Mouse (Mus musculus) heart, embryonic 16.5 days (tissue): Measurements from ENCODE around the gene Pebp1. TPM values are rescaled to one million over a fixed set of nuclear protein-coding genes. Genes with fewer than 3 reads are reported as not detected.

Experiments
- ATAC-seq: fragments of 200-750 bp; cut with Nextera tagmentation; replicated peaks from 2 replicates; pipeline ENCODE4 v1.8.0; 2017; ENCODE audit warnings: moderate number of reproducible peaks; ENCODE audit not compliant: insufficient read depth, low FRiP score; ENCODE audit errors: extremely low read depth
- H3K27ac ChIP-seq: fragments of 300-500 bp; sonication (generic); 2 replicates; pipeline ENCODE4 v1.5.1; 2014; ENCODE audit warnings: mild to moderate bottlenecking, low read length, control low read depth, moderate library complexity
- H3K27me3 ChIP-seq: fragments of 300-500 bp; sonication (generic); 2 replicates; pipeline ENCODE4 v1.6.1; 2014; ENCODE audit warnings: low read length, mixed read lengths; ENCODE audit not compliant: control insufficient read depth, insufficient read depth
- H3K36me3 ChIP-seq: fragments of 300-500 bp; sonication (generic); 2 replicates; pipeline ENCODE4 v1.6.1; 2014; ENCODE audit not compliant: control insufficient read depth, insufficient read depth
- H3K4me1 ChIP-seq: fragments of 300-500 bp; sonication (generic); 2 replicates; pipeline ENCODE4 v1.6.1; 2014; ENCODE audit warnings: low read length, mixed read lengths; ENCODE audit not compliant: control insufficient read depth, insufficient read depth
- H3K4me2 ChIP-seq: fragments of 300-500 bp; sonication (generic); 2 replicates; pipeline ENCODE4 v1.6.1; 2014; ENCODE audit warnings: low read depth, mild to moderate bottlenecking, control low read depth, low read length
- H3K4me3 ChIP-seq: fragments of 300-500 bp; sonication (generic); 2 replicates; pipeline ENCODE4 v1.5.1; 2014; ENCODE audit warnings: mild to moderate bottlenecking, control low read depth, low read length
- H3K9ac ChIP-seq: fragments of 300-500 bp; sonication (generic); 2 replicates; pipeline ENCODE4 v1.6.1; 2014; ENCODE audit warnings: low read length, control low read depth
- H3K9me3 ChIP-seq: fragments of 300-500 bp; sonication (generic); replicated peaks from 2 replicates; pipeline ENCODE4 v1.6.1; 2016; ENCODE audit warnings: low read length; ENCODE audit not compliant: control insufficient read depth
- WGBS: fragments of 180-500 bp; shearing (Covaris S2); extraction: QIAGEN DNeasy Blood & Tissue Kit; methylation state at CpG from one replicate; pipeline ENCODE4 v1.1.7; 2014; 5-methylcytosine and 5-hydroxymethylcytosine counted together
- polyA plus RNA-seq: library from polyadenylated mRNA; unstranded; fragments of >200 nt; fragmentation: Nextera tagmentation; extraction: Ambion mirVana; gene quantifications from 2 replicates; pipeline ENCODE4 v1.2.1, GENCODE M21; 2015

Gene Pebp1
- polyA plus RNA-seq, 1 experiment from 2014 or later: 599 TPM

DNA sequence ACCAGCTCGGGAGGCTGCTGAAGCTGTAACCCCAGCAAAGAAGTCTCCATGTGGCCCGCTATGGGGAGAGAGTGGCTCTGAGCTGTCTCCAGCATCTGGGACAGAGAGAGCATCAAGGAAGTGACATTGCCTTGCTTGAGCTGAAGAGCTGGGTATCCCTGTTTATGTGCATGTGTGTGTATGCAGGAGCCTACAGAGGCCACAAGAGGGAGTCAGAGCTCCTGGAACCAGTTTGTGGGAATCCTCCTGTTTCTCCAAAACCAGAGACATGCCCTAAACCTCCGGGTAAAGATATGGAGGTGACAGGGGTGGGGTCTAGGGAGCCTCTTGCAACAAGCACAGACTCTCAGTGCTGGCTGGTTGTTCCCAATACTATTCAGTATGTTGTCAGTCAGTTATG, 3.9 kb upstream of the Pebp1 start:
- Histone ChIP-seq H3K4me1 (peaks cover 9% of the 10 kb centered on the region), H3K27ac (no peak overlapping the region), H3K4me3 (no peak overlapping the region), H3K36me3 (no peaks in the 10 kb centered on the region), H3K9ac (no peak overlapping the region), H3K9me3 (0 out of 2 replicates have a peak, but pooled peaks cover 6% of the 10 kb centered on the region), H3K4me2 (no peak overlapping the region), H3K27me3 (no peaks in the 10 kb centered on the region)
- WGBS: 79% methylated on average over 3 of the region's 3 CpGs
- no peak for ATAC-seq

DNA sequence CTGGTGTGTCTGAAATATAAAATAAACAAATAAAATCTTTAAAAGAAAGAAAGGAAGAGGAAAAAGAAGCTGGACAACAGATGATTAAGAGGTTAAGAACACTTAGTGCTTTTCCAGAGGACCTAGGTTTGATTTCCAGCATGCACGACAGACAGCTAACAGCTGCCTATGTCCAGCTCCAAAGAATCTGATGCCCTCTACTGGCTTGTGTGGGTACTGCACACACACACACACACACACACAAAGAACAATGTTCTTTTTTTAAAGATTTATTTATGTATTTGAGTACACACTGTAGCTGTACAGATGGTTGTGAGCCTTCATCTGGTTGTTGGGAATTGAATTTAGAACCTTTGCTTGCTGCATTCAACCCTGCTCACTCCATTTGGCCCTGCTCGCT, 2.7 kb upstream of the Pebp1 start:
- no peak overlapping the region for H3K9ac ChIP-seq
- H3K36me3 ChIP-seq: no peaks in the 10 kb centered on the region
- H3K4me3 ChIP-seq: no peak overlapping the region
- no peaks in the 10 kb centered on the region for H3K27me3 ChIP-seq
- ATAC-seq: no peak
- H3K9me3 ChIP-seq: 0 out of 2 replicates have a peak, but pooled peaks cover 6% of the 10 kb centered on the region
- H3K27ac ChIP-seq: no peak overlapping the region
- H3K4me1 ChIP-seq: peaks cover 17% of the 10 kb centered on the region
- 93% methylated on average over 2 of the region's 2 CpGs for WGBS
- H3K4me2 ChIP-seq: no peak overlapping the region

DNA sequence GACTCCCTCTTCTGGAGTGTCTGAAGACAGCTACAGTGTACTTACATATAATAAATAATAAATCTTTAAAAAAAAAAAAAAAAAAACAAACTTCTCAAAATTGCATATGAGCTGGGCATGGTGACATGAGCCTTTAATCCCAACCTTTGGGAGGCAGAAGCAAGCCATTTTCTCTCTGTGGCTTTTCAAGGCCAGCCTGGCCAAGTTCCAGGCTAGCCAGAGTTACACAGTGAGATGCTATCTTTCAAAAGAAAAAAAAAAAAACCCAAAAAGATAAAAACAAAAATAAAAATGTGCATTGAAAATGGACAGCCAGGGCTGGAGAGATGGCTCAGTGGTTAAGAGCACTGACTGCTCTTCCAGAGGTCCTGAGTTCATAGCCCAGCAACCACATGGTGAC, 2.2 kb upstream of the Pebp1 start:
- 0 out of 2 replicates have a peak, but pooled peaks cover 6% of the 10 kb centered on the region for H3K9me3 ChIP-seq
- H3K4me2 ChIP-seq: no peak overlapping the region
- H3K4me1 ChIP-seq: peaks cover 22% of the 10 kb centered on the region
- ATAC-seq: no peak
- peaks cover 4% of the 10 kb centered on the region; the same call in 1 of the 2 replicates for H3K36me3 ChIP-seq
- H3K27ac ChIP-seq: no peak overlapping the region
- H3K27me3 ChIP-seq: no peaks in the 10 kb centered on the region
- H3K4me3 ChIP-seq: no peak overlapping the region
- H3K9ac ChIP-seq: no peak overlapping the region

GRCm38 (mm10) chr5:117286286-117286685, 1.1 kb downstream of the Pebp1 start:
- peaks cover 24% of the 10 kb centered on the region for H3K4me1 ChIP-seq
- no peak for ATAC-seq
- WGBS: 43% methylated on average over 3 of the region's 3 CpGs
- H3K27ac ChIP-seq: no peak overlapping the region
- peak overlapping the region; percentile 64 for H3K4me2 ChIP-seq
- H3K9ac ChIP-seq: peak overlapping the region; percentile 83
- H3K9me3 ChIP-seq: 0 out of 2 replicates have a peak, but pooled peaks cover 4% of the 10 kb centered on the region
- H3K4me3 ChIP-seq: peak overlapping the region; percentile 76
- no peaks in the 10 kb centered on the region for H3K27me3 ChIP-seq
- H3K36me3 ChIP-seq: peaks cover 13% of the 10 kb centered on the region

GRCm38 (mm10) chr5:117285266-117285665, 2.2 kb downstream of the Pebp1 start:
- Histone ChIP-seq H3K4me2 (no peak overlapping the region), H3K4me3 (no peak overlapping the region), H3K36me3 (peaks cover 13% of the 10 kb centered on the region), H3K27me3 (no peaks in the 10 kb centered on the region), H3K9ac (no peak overlapping the region; the same call in 1 of the 2 replicates), H3K4me1 (peaks cover 25% of the 10 kb centered on the region), H3K27ac (no peak overlapping the region), H3K9me3 (0 out of 2 replicates have a peak, but pooled peaks cover 2% of the 10 kb centered on the region)
- ATAC-seq: no peak
- WGBS: 82% methylated on average over 4 of the region's 4 CpGs

GRCm38 (mm10) chr5:117284682-117285081, 2.7 kb downstream of the Pebp1 start:
- no peak for ATAC-seq
- no peak overlapping the region for H3K4me2 ChIP-seq
- H3K9me3 ChIP-seq: no peaks in the 10 kb centered on the region
- H3K4me3 ChIP-seq: no peak overlapping the region
- no peak overlapping the region for H3K27ac ChIP-seq
- 37% methylated on average over 7 of the region's 7 CpGs for WGBS
- no peak overlapping the region; the same call in 1 of the 2 replicates for H3K9ac ChIP-seq
- H3K27me3 ChIP-seq: no peaks in the 10 kb centered on the region
- H3K36me3 ChIP-seq: peaks cover 13% of the 10 kb centered on the region
- H3K4me1 ChIP-seq: peaks cover 30% of the 10 kb centered on the region

DNA sequence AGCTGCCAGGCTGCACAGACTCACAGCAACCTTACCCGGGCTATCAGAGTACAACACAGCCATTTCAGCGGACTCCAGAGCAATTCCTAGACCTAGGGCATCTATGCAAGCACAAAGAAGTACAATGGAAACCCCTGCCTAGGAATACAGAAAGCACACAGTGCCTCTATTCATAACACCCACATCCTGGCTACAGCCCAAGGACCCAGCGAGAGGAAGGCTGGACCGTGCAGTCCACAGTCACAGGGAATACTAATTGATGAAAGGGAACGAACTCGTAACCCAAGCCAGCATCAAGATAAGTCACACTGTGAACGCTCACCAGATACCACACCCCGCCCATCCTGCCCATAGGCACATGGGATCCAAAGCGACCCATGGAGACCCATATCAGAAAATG, 3.4 kb downstream of the Pebp1 start:
- Histone ChIP-seq H3K36me3 (peaks cover 13% of the 10 kb centered on the region), H3K4me2 (no peak overlapping the region), H3K9me3 (no peaks in the 10 kb centered on the region), H3K4me3 (no peak overlapping the region), H3K27ac (no peak overlapping the region), H3K4me1 (peaks cover 35% of the 10 kb centered on the region), H3K27me3 (no peaks in the 10 kb centered on the region), H3K9ac (no peak overlapping the region)
- ATAC-seq: no peak
- 69% methylated on average over 9 of the region's 9 CpGs for WGBS

DNA sequence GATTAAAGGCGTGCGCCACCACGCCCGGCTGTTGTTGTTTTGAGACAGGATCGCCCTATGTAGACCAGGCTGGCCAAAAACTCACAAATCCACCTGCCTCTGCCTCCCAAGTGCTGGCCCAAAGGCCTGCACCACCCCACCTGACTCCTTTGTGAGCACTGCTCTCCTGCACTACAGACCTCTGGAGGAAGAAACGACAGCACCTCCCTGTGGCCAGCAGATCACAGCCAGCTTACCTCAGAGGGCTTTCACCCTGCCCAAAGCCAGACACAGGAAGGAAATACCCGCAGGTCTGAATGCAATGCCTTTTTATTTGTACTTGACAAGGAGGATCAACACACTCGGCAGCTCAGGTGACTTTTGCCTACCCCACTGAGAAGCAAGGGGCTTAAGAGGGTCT, 5.1 kb downstream of the Pebp1 start:
- H3K27ac ChIP-seq: no peak overlapping the region
- H3K4me2 ChIP-seq: no peak overlapping the region
- H3K4me1 ChIP-seq: peaks cover 28% of the 10 kb centered on the region
- no peak overlapping the region for H3K9ac ChIP-seq
- no peak for ATAC-seq
- H3K4me3 ChIP-seq: no peak overlapping the region
- WGBS: 78% methylated on average over 8 of the region's 8 CpGs
- no peaks in the 10 kb centered on the region for H3K27me3 ChIP-seq
- peaks cover 13% of the 10 kb centered on the region for H3K36me3 ChIP-seq
- H3K9me3 ChIP-seq: no peaks in the 10 kb centered on the region

DNA sequence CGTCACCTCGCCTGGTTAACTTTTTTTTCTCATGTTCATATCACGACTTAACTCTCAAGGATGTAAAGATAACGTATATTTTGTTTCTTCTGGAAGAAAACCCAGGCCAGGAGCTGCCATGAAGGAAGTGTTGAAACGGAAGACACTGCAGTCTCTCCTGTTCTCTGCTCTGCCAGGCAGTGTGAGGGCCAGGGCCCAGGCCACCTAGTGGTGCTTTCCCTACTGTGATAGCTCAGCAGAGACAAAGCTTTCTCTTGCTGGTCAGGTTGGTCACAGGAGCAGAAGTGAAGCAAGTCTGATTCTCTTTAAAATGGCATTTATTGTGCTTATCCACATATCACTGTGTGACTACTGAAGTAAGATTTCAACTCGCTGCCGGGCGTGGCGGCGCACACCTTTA, 5.9 kb downstream of the Pebp1 start:
- 91% methylated on average over 10 of the region's 10 CpGs for WGBS

More for the DNA sequence above, 5.9 kb downstream of the Pebp1 start:
- H3K27ac ChIP-seq: no peak overlapping the region
- peaks cover 28% of the 10 kb centered on the region for H3K4me1 ChIP-seq
- ATAC-seq: no peak
- H3K27me3 ChIP-seq: no peaks in the 10 kb centered on the region
- no peaks in the 10 kb centered on the region for H3K9me3 ChIP-seq
- no peak overlapping the region for H3K4me3 ChIP-seq
- no peak overlapping the region for H3K4me2 ChIP-seq
- H3K9ac ChIP-seq: no peak overlapping the region
- peaks cover 13% of the 10 kb centered on the region for H3K36me3 ChIP-seq
